Mouse (Mus musculus) cerebellum, adult 2 months (tissue): ENCODE measurements around the gene Man2a1. TPM values are rescaled to one million over a fixed set of nuclear protein-coding genes. Genes with fewer than 3 reads are reported as not detected.
"Not testable (repeated sequence)": the region's sequence is repeated elsewhere in the genome, so short reads cannot be mapped to it uniquely, and the experiment has no call there.

Experiments
- DNase-seq, 2 experiments: peaks; one replicate each; pipeline ENCODE4 v3.0.0; 2021
- H3K27ac ChIP-seq: fragments of 200-500 bp; 2 replicates; pipeline ENCODE4 v1.5.1; 2012; ENCODE audit warnings: low read length, control low read depth, inconsistent platforms; ENCODE audit not compliant: insufficient read depth
- H3K27me3 ChIP-seq: fragments of 200-500 bp; 2 replicates; pipeline ENCODE4 v1.6.1; 2012; ENCODE audit warnings: inconsistent platforms, mild to moderate bottlenecking, low read length, moderate library complexity; ENCODE audit not compliant: control insufficient read depth, insufficient read depth
- H3K4me1 ChIP-seq: fragments of 200-500 bp; 2 replicates; pipeline ENCODE4 v1.6.1; 2011; ENCODE audit warnings: low read length; ENCODE audit not compliant: control insufficient read depth, insufficient read depth
- H3K4me3 ChIP-seq: fragments of 200-500 bp; replicated peaks from 2 replicates; pipeline ENCODE3; 2011; ENCODE audit warnings: mild to moderate bottlenecking, low read depth, low read length, control low read depth; ENCODE audit not compliant: insufficient read depth
- CTCF ChIP-seq: fragments of 200-500 bp; IDR thresholded peaks from 2 replicates; pipeline ENCODE4 v1.5.1; 2011; ENCODE audit warnings: low read depth, mild to moderate bottlenecking, control low read depth, low read length, moderate library complexity, borderline replicate concordance; ENCODE audit not compliant: insufficient read depth
- POLR2A ChIP-seq: fragments of 200-500 bp; IDR thresholded peaks from 2 replicates; pipeline ENCODE4 v1.6.1; 2011; ENCODE audit warnings: low read length, control low read depth, borderline replicate concordance; ENCODE audit not compliant: insufficient read depth
- WGBS: fragments of 180-500 bp; shearing (Covaris S2); methylation state at CpG from one replicate; pipeline ENCODE4 v1.1.7; 2018; 5-methylcytosine and 5-hydroxymethylcytosine counted together
- polyA plus RNA-seq: library from polyadenylated mRNA; depleted of rRNA; stranded (reverse); fragments of >200 nt; gene quantifications from 2 replicates; pipeline ENCODE4 v1.2.3, GENCODE M21; 2012

Gene Man2a1
- polyA plus RNA-seq, 1 experiment, result 5.7 TPM

- no peak for DNase-seq
- no peak overlapping the region for H3K4me3 ChIP-seq
- no peaks in the 10 kb centered on the region for H3K27me3 ChIP-seq
- no peak overlapping the region for H3K27ac ChIP-seq
- TF ChIP-seq CTCF (no peak), POLR2A (no peak)
- no peaks in the 10 kb centered on the region; the same call in 1 of the 2 replicates for H3K4me1 ChIP-seq
- WGBS, result 90% methylated on average over 6 of the region's 6 CpGs
These were observed 153.0 kb downstream of the Man2a1 start for GRCm38 (mm10) chr17:64753507-64753906.

- peak; percentile 13 to 38 for DNase-seq
- H3K4me3 ChIP-seq, result no peak overlapping the region
- WGBS, result 58% methylated on average over 9 of the region's 9 CpGs
- H3K4me1 ChIP-seq, result no peaks in the 10 kb centered on the region; the same call in 1 of the 2 replicates
- no peak overlapping the region for H3K27ac ChIP-seq
- H3K27me3 ChIP-seq, result no peaks in the 10 kb centered on the region
- TF ChIP-seq POLR2A, result no peak
These were observed 153.8 kb downstream of the Man2a1 start for GRCm38 (mm10) chr17:64754142-64754863.

GRCm38 (mm10) chr17:64755191-64755590 is 154.7 kb downstream of the Man2a1 start:
- H3K4me1 ChIP-seq, result no peaks in the 10 kb centered on the region; the same call in 1 of the 2 replicates
- no peak overlapping the region for H3K27ac ChIP-seq
- no peak overlapping the region for H3K4me3 ChIP-seq
- H3K27me3 ChIP-seq, result no peaks in the 10 kb centered on the region
- no peak for DNase-seq
- 87% methylated on average over 5 of the region's 5 CpGs for WGBS
- TF ChIP-seq POLR2A (no peak), CTCF (no peak)

GRCm38 (mm10) chr17:64762651-64763050 is 162.1 kb downstream of the Man2a1 start:
- not testable (repeated sequence) for DNase-seq, H3K27ac ChIP-seq, H3K4me1 ChIP-seq, H3K27me3 ChIP-seq, H3K4me3 ChIP-seq
- 92% methylated on average over 4 of the region's 4 CpGs for WGBS

GRCm38 (mm10) chr17:64763491-64763890 is 163.0 kb downstream of the Man2a1 start:
- H3K4me3 ChIP-seq, result no peak overlapping the region
- H3K4me1 ChIP-seq, result peaks cover 4% of the 10 kb centered on the region
- no peak for DNase-seq
- H3K27ac ChIP-seq, result no peak overlapping the region
- TF ChIP-seq CTCF (no peak), POLR2A (no peak)
- H3K27me3 ChIP-seq, result no peaks in the 10 kb centered on the region
- WGBS, result 98% methylated on average over 4 of the region's 4 CpGs

- Histone ChIP-seq H3K27me3 (no peaks in the 10 kb centered on the region), H3K4me1 (peaks cover 4% of the 10 kb centered on the region), H3K27ac (no peak overlapping the region), H3K4me3 (no peak overlapping the region)
- no peak for TF ChIP-seq CTCF
- TF ChIP-seq POLR2A, result no peak
- no peak for DNase-seq
- WGBS, result 81% methylated on average over 11 of the region's 11 CpGs
These were observed 163.9 kb downstream of the Man2a1 start for GRCm38 (mm10) chr17:64764175-64765122.

- no peaks in the 10 kb centered on the region for H3K27me3 ChIP-seq
- no peak overlapping the region for H3K4me3 ChIP-seq
- H3K4me1 ChIP-seq, result peaks cover 4% of the 10 kb centered on the region
- no peak overlapping the region for H3K27ac ChIP-seq
- TF ChIP-seq CTCF, result no peak
- no peak for TF ChIP-seq POLR2A
- DNase-seq, result peak; percentile 30 to 50
- 6% methylated on average over 9 of the region's 9 CpGs for WGBS
These were observed 164.8 kb downstream of the Man2a1 start for GRCm38 (mm10) chr17:64765286-64765685.

GRCm38 (mm10) chr17:64766507-64766906 is 166.0 kb downstream of the Man2a1 start:
- 89% methylated on average over 6 of the region's 6 CpGs for WGBS
- no peak for DNase-seq

More at GRCm38 (mm10) chr17:64766507-64766906, 166.0 kb downstream of the Man2a1 start:
- Histone ChIP-seq H3K27me3 (no peaks in the 10 kb centered on the region), H3K27ac (no peak overlapping the region), H3K4me3 (no peak overlapping the region), H3K4me1 (peaks cover 4% of the 10 kb centered on the region)
- TF ChIP-seq CTCF (no peak), POLR2A (no peak)
